Mouse (Mus musculus): ENCODE measurements around the gene Ermap.

The Ermap gene

DNA sequence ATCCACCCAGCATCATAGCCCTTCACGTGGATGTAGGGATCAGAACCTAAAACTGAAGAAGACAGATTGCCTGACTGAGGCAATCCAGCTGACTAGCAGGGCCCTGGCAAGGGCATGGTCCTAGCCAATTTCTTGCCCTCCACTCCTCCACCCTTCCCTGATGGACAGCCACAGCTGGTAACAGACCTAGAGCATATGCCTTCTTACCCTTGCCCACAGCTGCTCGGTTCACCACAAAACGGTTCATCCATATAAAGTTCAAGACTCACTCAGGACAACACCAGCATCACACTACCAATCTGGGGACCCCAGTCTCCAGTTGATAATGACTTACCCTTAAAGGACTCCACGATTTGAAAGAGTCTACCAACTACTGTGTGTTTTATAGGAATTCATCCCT is 4.0 kb downstream of the Ermap start:
- DNase-seq (ENCODE audit: low read depth), result no peak

GRCm38 (mm10) chr4:119183525-119183924 is 6.3 kb downstream of the Ermap start:
- no peak for DNase-seq (ENCODE audit: low read depth)

GRCm38 (mm10) chr4:119181456-119181855 is 8.4 kb downstream of the Ermap start:
- DNase-seq (ENCODE audit: low read depth), result no peak

- no peak for DNase-seq (ENCODE audit: low read depth)
Observed at GRCm38 (mm10) chr4:119180133-119180707, 9.6 kb downstream of the Ermap start.

GRCm38 (mm10) chr4:119178331-119178730 is 11.5 kb downstream of the Ermap start:
- no peak for DNase-seq (ENCODE audit: low read depth)

DNA sequence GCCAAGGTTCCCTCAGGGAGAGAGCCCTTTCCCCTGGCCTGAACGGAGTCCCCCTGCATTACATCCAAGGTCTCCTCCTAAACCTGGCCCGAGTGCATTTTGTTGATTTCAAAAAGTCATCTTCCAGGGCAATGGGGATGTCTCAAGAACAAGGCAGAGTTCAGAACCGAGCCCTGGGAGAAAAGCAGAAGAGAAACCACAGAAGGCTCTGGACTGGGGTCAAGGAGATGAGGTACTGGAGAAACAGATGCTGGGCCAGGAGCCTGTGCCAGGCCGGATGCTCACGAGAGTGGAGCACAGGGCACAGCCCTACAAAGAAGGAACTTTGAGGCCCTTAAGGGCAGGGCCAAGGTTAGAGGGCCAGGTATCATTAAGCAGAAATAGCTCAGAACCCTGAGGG is 12.1 kb downstream of the Ermap start:
- DNase-seq (ENCODE audit: low read depth), result no peak

GRCm38 (mm10) chr4:119173851-119174453 is 15.9 kb downstream of the Ermap start, which contains the start of gene Zfp691:
TSS of gene Zfp691 (minus strand) at chr4:119174195.
- peak; percentile 98 for DNase-seq (ENCODE audit: low read depth)

- DNase-seq (ENCODE audit: low read depth), result peak; percentile 17
Observed at GRCm38 (mm10) chr4:119172919-119173650, 16.7 kb downstream of the Ermap start.

- DNase-seq (ENCODE audit: low read depth), result peak; percentile 95
Observed at GRCm38 (mm10) chr4:119167663-119168062, 22.1 kb downstream of the Ermap start.

GRCm38 (mm10) chr4:119167068-119167467 is 22.7 kb downstream of the Ermap start:
- DNase-seq (ENCODE audit: low read depth), result no peak

- no peak for DNase-seq (ENCODE audit: low read depth)
Observed at GRCm38 (mm10) chr4:119165916-119166315, 23.9 kb downstream of the Ermap start.

DNA sequence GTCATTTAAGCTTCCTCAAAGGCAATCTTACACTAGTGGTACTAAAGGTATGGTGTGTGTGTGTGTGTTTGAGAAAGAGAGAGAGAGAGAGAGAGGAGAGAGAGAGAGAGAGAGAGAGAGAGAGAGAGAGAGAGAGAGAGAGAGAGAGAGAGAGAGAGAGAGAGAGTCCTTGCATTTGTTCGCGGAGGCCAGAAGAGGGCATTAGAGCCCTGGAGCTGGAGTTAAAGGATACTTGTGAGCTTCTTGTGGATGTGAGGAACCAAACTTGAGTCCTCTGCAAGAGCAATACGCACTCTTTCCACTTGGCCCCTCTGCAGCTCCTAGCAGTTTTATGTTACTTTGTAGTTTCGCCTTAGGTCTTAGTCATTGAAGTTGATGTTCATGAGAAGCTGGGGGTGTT is 26.8 kb downstream of the Ermap start:
- no peak for DNase-seq (ENCODE audit: low read depth)

GRCm38 (mm10) chr4:119161358-119161757 is 28.5 kb downstream of the Ermap start:
- DNase-seq (ENCODE audit: low read depth), result no peak

DNA sequence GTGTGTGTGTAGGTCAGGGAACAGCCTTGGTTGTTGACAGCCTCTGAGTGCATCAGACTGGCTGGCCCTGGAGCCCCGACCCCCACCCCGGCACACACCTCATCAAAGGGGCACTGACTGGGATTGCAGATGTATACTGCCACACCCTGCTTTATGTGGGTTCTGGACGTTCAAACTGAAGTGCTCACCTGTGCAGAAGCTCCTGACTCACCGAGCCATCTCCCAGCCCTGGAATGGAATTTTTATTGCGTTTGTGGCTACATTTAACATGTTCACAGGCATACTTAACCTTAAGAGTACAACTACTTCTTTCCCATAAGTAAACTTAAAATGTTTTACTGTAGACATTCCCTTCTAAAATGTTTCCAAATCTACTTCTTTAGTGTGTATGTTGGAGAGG is 31.9 kb downstream of the Ermap start:
- DNase-seq (ENCODE audit: low read depth), result no peak

- peak; percentile 70 for DNase-seq (ENCODE audit: low read depth)
Observed at GRCm38 (mm10) chr4:119157186-119157585, 32.6 kb downstream of the Ermap start.

GRCm38 (mm10) chr4:119148741-119149140 is 41.1 kb downstream of the Ermap start:
- DNase-seq (ENCODE audit: low read depth), result no peak

- no peak for DNase-seq (ENCODE audit: low read depth)
Observed at GRCm38 (mm10) chr4:119147347-119147746, 42.5 kb downstream of the Ermap start.

DNA sequence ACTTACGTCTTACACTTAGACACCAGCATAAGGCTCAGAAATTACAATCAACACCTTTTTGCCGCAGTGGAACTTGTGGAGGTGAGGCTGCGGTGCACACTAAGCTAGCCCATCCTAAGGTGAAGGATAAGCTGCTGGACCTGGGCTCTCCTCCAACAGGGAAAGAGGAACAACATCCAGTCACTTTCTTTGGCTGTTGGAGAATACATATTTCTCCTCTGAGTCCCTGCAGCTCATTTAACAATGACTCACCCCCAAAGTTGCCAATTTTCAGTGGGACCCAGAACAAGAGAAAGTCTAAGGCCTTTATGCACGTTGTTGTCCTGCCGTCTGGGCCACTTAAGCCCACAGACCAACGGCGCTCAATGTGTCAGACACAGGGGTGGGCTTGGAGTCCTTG is 43.0 kb downstream of the Ermap start:
- DNase-seq (ENCODE audit: low read depth), result peak; percentile 94

DNA sequence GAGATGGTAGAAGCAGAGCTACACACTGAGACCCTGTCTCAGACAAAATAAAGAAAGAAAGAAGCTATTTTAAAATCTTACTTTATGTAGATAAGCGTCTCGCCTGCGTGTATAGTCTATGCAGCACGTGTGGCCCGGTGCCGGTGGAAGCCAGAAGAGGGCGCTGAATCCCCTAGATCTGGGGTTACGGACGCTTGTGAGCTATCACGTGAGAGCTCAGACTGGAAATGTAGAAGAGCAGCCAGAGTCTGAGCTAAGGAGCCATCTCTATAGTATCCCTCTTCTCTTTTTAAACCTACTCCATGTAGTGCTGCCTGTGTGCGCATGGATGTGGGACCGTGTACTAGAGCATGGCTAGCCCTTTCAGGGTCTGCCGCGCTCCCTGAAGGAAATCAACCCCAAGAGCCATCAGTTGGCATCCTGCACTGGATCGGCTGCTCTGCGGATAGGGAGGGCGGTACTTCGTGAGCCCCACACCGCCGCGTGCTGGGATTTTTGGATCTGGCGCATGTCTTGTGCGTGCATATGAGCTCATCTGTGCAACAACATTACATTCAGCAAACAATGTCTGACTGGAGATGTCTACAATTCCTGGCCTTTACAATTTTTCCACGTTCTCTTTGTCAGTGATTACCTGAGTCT is 47.5 kb downstream of the Ermap start:
- peak; percentile 42 for DNase-seq (ENCODE audit: low read depth)

DNA sequence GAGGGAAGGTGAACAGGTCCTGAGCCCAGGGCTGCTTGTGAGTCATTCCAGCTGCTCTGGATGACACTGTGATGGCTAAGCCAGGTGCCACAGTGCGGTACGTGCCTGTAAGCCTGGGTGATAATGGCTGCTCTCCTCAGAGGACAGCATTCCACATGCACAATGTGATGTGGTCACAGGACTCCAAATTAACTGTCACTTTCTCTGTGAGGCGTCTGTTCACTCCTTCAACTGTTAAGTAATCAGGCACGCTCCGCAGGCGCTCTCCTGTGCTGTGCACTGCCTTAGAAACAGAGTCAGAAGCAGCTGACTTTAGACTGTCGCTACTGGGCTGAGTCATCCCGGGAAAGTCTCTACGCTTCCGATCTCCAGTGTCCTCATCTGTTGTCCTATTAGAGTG is 48.6 kb downstream of the Ermap start:
- DNase-seq (ENCODE audit: low read depth), result no peak

DNA sequence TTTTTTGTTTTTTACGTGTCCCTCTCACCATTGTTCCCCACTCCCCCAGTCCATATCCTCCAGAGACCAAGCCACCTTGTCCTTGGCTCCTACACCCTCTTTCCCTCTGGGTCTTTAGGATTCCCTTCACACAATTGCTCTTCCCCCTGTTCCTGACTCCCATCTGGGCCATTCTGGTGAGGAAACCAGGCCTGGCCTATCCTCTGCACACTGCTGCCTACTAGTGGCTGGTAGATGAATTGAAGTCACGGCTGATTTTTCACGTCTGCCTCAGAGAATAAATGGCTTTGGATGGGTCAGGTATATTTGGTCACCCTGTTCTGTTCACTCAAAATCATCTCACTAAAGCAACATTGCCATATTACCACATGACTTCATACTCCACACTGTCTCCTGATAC is 49.7 kb downstream of the Ermap start:
- DNase-seq (ENCODE audit: low read depth), result peak; percentile 83

DNA sequence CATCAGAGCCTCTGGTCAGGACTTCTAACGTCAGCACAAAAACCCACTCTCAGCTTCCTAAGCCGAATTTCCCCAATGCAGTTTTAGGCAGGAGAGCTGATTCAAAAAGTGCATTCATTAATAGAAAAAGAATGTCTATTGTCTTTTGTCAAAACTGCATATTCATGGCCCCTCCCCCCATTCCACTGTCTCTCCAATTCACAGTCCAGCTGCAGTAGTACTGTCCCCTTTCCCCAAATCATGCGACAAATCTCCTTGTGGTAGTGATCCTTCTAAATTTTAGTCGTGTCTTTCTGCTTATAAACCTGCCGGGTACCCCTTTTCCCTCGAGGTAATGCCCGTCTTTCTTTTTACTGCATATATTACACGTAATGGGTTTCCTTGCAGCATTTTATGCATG is 51.0 kb downstream of the Ermap start:
- DNase-seq (ENCODE audit: low read depth), result no peak

DNA sequence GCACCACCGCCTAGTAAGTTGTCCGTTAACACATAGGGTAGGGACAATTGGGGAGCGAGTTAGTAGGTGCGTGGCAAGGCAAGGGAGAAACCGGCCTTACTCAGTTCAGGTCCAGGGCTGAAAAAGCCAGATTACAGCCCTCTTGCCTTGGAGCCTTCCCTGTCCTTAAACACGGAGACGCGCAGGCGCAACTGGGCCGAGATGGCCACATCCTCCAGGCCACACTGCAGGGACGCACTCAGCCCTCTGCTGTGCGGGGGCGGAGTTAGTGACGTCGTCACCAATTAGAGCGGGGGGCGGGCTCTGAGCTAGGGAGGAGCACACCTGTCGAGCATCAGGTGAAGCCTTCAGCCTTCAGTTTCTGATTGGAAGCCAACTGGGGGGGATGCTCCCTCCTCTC is 51.6 kb downstream of the Ermap start:
- no peak for DNase-seq (ENCODE audit: low read depth)

All from NIH3T3 (cell line).